Mouse (Mus musculus) fat pad, adult 2 months (tissue): ENCODE results near the gene C9orf72.

ENCODE experiments used
- DNase-seq: peaks from one replicate; pipeline ENCODE4 v3.0.0-alpha.2; 2011; ENCODE audit warnings: low read depth, low spot score; ENCODE audit errors: extremely low read depth

Gene C9orf72

DNA sequence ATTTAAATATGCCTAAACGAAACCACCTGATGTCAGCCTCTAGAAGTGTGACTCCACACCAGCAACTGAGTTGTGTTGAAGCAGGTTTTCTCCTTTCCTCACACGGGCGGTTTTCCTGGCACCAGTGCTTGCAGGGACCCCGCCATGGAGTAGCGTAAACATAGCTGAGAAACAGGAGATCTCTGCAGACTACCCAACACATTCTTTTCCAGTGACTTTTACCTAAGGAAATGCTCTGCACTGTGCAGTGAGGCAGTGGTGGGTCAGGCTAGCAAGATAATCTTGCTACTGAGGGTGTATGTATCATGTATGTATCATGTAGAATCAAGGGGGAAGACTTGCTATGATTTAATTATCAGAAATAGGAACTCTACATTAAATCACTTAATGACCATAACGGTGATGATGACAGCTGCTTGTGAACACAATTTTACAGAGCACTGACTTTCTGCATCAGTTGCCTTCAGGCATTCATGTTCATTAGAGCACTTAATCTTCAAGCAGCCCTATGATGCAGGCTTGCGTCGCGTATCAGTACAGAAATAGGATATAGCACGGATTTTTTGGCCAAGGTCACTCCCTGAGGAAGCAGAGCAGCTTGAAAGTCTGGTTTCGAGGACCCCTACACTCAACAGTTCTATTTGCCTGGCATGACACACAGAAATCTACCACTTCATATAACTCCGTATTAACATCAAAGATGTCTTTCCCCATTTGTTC is 47.9 kb downstream of the C9orf72 start:
- DNase-seq, result no peak

DNA sequence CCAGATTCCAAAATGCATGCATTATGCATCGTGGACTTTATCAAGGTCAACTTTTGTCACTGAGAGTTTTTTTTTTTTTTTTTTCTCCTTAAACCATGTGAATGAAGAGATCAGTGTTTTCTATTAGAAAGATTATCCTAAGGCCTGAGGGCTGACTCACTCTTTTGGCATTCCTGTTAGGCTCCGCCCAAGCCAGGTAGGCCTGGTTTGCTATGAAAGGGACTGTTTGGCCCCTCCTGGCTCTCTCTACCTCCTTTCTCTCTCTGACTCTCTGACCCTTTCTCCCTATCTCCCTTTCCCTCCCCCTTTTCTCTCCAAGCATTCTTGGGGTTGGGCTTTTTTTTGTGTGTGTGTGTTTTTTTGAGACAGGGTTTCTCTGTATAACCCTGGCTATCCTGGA is 50.4 kb downstream of the C9orf72 start:
- no peak for DNase-seq

GRCm38 (mm10) chr4:35173551-35173950 is 52.4 kb downstream of the C9orf72 start:
- DNase-seq, result no peak

DNA sequence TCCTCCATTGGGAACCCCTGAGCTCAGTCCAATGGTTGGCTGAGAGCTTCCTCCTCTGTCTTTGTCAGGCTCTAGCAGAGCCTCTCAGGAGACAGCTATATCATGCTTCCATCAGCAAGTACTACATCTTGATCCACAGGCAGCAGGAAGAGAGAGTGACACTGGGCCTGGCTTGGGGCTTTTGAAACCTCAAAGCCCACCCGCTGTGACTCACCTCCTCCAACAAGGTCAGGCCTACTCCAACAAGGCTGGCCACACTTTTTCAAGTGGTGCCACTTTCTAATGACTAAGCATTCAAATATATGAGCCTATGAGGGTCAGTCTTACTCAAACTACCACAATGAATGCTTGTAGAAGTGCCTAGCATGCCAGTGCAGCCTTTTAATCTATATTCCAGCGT is 53.5 kb downstream of the C9orf72 start:
- no peak for DNase-seq

- no peak for DNase-seq
Observed at GRCm38 (mm10) chr4:35169571-35170125, 56.3 kb downstream of the C9orf72 start.

DNA sequence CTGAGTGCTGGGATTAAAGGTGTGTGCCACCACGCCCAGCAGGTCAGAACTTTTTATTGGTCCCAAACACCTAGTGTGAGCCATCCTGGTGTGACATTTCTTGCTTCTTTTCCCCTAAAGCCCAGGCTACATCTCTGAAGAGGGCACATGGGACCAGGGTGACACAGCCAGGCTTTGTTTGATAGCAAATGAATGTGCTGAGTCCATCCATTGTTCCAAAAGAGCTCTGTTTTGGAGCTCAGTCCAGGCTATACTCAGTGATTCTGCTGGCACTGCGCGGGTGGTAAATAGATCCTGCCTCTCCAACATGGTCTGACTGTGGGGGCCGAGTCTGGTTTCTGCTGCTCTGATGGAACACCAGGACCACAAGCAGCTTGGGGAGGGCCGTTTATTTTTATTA is 58.1 kb downstream of the C9orf72 start:
- no peak for DNase-seq

GRCm38 (mm10) chr4:35165947-35166346 is 60.0 kb downstream of the C9orf72 start:
- no peak for DNase-seq

- peak; percentile 42 for DNase-seq
Observed at GRCm38 (mm10) chr4:35165275-35165674, 60.7 kb downstream of the C9orf72 start.

- no peak for DNase-seq
Observed at GRCm38 (mm10) chr4:35157815-35158214, 68.2 kb downstream of the C9orf72 start.

DNA sequence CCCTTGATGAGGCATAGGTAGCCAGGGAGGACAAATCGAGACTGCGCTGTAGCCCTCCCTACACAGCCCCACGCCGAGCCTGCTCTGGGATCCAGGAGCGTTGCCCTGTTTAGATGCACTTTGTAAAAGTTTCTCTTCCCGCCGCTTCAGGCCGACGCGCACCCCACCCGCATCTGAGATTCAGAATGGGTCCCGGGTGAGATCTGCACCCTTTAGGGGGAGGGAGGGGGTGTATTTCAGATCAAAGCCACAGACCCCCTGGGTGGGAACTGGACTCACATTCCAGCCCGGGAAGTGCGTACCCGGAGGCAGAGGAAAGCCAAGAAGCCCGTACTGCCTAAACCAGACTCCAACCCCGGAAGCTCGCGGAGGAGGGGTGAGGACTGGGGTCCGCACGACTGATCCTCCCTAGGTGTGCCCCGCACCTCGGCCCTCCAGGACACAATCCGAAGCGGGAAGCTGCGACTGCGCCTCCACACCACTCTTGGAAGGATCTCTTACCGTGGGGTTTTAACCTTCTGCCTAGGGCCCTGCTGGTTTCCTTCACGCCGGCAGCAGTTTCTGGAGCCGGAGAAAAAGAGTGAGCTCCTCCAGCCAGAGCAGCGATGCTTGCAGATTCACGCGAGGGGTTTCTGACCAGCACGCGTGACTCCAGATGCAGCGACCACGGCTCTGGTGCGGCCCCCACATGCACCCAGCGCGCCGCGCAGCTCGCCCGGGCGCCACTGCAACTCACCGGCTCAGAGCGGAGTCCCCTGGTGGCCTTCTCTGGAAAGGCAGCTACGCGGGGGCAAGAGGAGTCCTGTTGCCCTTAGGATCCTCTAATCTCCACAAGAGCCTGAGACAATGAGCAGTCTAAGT is 69.0 kb downstream of the C9orf72 start, which contains the start of gene Mob3b:
Gene Mob3b (minus strand): TSS at position 734 of the 861 bp plus-strand sequence.
- DNase-seq, result no peak

- DNase-seq, result no peak
Observed at GRCm38 (mm10) chr4:35156149-35156611, 69.8 kb downstream of the C9orf72 start.

DNA sequence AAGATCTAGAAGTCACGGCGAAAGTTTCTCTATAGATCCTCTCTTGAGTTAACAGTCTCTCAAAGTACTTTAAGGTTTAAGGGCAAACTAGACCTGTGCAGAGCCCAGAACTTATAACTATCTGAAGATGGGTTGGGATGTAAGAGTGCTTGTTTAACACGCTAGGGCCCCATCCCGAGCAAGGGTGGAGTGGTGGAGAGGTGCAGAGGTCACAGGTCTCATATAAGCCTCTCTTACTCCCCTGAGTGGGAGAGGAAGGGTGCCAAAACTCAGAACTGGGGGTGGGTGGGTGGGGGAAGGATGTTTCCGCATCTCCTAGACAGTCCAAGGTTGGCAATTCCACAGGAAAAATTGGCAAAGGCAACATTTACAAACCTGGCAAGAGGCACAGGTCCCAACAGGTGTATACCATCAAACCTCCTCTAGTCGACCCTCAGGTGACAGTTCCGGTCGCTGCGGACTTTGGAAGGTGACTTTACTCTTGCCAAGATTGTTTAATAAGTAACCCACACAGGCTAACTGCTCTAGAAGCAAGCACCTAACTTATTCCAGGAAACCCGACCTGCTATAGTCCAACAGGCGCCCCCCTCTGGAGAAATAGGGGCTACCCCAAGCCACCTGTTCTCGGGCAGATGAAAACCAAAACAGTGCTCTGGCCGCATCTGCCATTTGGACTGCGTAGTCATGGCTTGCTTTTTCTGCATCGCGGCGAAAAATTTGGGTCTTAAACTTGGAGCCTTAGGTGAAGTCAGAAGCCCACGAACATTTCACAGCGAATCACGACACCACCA is 70.6 kb downstream of the C9orf72 start:
- no peak for DNase-seq

GRCm38 (mm10) chr4:35154051-35154450 is 71.9 kb downstream of the C9orf72 start:
- DNase-seq, result no peak

- DNase-seq, result no peak
Observed at GRCm38 (mm10) chr4:35151756-35152155, 74.2 kb downstream of the C9orf72 start, which contains the start of gene Ifnk. Ifnk (plus strand) TSS chr4:35152056.

DNA sequence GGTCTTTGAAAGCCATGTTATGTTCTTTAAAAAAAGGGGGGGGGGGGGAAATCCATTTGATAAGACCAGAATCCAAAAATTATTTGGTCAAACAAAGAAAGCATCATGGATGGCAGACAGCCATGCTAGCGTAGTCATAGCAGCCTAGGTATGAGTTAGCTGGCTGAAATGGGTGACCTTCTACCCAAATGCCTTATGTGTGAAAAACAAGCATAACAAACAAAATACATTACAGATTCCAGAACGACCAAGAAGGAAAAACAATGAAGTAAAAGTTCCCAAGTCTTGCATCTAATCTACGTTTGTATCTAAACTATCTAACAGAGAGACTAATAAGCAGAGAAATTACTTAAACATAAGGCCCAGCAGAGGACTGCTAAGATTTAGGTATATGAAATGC is 75.3 kb downstream of the C9orf72 start:
- DNase-seq, result no peak

DNA sequence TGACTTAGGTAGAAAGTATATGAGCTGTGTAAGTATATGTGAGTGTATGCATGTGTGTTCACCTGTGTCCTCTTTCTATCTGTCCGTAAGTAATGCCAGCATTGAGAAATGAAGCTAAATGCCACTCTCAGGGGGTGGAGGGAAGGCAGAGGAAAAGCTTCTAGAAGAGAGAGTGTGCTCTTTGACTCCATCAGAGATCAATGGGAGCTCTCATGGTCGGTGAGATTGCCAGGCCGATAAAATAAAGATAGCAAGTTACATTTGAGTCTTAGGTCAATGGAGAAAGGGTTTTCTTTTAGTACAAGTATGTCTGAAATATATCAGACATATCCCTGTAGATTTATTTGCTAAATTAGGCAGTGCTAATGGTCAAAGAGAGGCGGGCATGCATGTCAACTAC is 77.6 kb downstream of the C9orf72 start:
- DNase-seq, result no peak

GRCm38 (mm10) chr4:35146597-35146996 is 79.4 kb downstream of the C9orf72 start:
- no peak for DNase-seq

GRCm38 (mm10) chr4:35145726-35146125 is 80.2 kb downstream of the C9orf72 start:
- no peak for DNase-seq

GRCm38 (mm10) chr4:35143472-35144102 is 82.4 kb downstream of the C9orf72 start:
- DNase-seq, result no peak
